Mouse (Mus musculus) liver, adult 2 months (tissue): ENCODE measurements around the gene Etv5.

Experiments
- CTCF ChIP-seq: fragments of 200-500 bp; IDR thresholded peaks from 2 replicates; pipeline ENCODE4 v1.5.1; 2011; ENCODE audit warnings: low read depth, low read length, control low read depth
- POLR2A ChIP-seq: fragments of 200-500 bp; IDR thresholded peaks from 2 replicates; pipeline ENCODE4 v1.6.1; 2011; ENCODE audit warnings: low read length, control low read depth; ENCODE audit not compliant: insufficient read depth; ENCODE audit errors: extremely low read depth

DNA sequence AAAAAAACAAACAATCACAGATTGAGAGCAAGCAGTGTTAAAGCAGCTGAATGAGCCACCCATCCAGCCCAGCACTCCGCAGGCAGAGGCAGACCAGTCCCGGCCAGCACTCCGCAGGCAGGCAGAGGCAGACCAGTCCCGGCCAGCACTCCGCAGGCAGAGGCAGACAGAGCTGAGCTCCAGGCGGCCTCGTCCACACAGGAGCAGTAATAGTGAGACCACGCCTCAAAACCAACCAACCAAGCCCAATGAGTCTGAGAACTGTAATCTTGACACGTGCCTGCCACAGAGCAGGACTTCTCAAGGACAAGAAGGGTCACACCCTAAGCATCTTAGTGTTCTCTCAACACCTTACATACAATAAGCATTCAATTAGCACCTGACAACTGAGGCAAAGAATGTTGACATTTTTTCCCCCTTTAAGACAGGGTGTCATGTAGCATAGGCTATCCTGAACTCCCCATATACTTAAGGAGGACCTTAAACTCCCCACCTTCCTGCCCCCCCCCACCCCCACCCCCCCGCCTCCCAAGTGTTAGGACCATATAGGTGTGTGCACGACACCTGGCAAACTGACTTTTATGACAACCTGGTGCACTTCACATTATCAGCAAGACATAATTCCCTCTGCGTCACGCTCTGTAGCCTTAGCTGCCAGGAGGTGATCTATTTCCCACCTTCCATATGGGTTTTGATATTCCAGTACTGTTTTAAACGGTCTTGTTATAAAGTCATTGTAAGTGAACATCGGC is 44.2 kb downstream of the Etv5 start:
- TF ChIP-seq CTCF (no peak), POLR2A (no peak)
